Mouse (Mus musculus) heart, postnatal 0 days (tissue): Measurements from ENCODE around the gene Peli1.

Experiments
- CTCF ChIP-seq: IDR thresholded peaks from 2 replicates; pipeline ENCODE4 v1.5.1; 2016; ENCODE audit warnings: antibody characterized with exemption, control low read depth, low read depth
- EP300 ChIP-seq: IDR thresholded peaks from 2 replicates; pipeline ENCODE4 v1.6.1; 2016; ENCODE audit warnings: antibody characterized with exemption, low read depth

- TF ChIP-seq CTCF (no peak), EP300 (no peak)
These were observed 29.0 kb upstream of the Peli1 start for GRCm38 (mm10) chr11:21062071-21062470.
